Mouse (Mus musculus): ENCODE data around the gene Zfp74.
A peak's percentile ranks its signal among the peaks of the same experiment; 100 is the strongest.

DNA sequence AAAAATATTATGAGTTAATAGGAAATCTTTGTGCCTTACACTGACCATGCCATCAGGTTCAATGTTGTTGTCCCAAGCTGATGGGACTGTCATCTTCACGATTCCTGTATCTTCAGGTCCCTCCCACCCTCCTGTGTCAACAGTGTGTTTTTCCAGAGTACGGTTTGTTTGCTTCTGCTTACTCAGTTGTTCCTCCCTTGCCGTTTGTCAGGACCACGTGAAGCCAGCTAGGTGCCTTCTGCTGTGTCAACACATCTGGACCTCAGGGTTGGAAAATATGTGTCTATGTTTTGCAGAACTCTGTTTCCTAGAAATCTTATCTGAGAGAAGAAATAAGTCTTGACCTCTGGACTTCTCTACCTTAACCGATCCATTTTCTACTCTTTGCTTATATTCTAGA lies 46.7 kb upstream of the Zfp74 start:
- TF ChIP-seq POLR2A (IDR thresholded peaks at IDR 0.05; ENCODE audit: insufficient read length, low read depth): no peak
- TF ChIP-seq USF1 (IDR thresholded peaks at IDR 0.05; ENCODE audit: low read depth): no peak
- peak; percentile 19 for TF ChIP-seq POLR2AphosphoS2 (IDR thresholded peaks at IDR 0.05; ENCODE audit: insufficient read length, low read depth)
- TF ChIP-seq E2F4 (IDR thresholded peaks at IDR 0.05; ENCODE audit: insufficient read depth): no peak
- no peak for TF ChIP-seq CEBPB (IDR thresholded peaks at IDR 0.05; ENCODE audit: insufficient read depth, poor library complexity, severe bottlenecking)
- TF ChIP-seq MAX (IDR thresholded peaks at IDR 0.05; ENCODE audit: low read depth): no peak
- no peak for TF ChIP-seq MYOD1 (IDR thresholded peaks at IDR 0.05; ENCODE audit: control insufficient read depth in 1 of 3, insufficient read length in 2 of 3, low read depth in 2 of 3)
- no peak for TF ChIP-seq TCF3 (IDR thresholded peaks at IDR 0.05; ENCODE audit: insufficient read length, low read depth)
- no peak for TF ChIP-seq REST (IDR thresholded peaks at IDR 0.05; ENCODE audit: insufficient read depth, insufficient read length)
- no peak for TF ChIP-seq SRF (IDR thresholded peaks at IDR 0.05; ENCODE audit: control insufficient read depth, insufficient read length, low read depth)
